Mouse (Mus musculus) gastrocnemius, adult 18-20 months (tissue): ENCODE data around the gene Tnfrsf23. TPM values are rescaled to one million over a fixed set of nuclear protein-coding genes. Genes with fewer than 3 reads are reported as not detected.
"Not testable (repeated sequence)": the region's sequence is repeated elsewhere in the genome, so short reads cannot be mapped to it uniquely, and the experiment has no call there.

Experiments used
- DNase-seq: peaks from one replicate; pipeline ENCODE4 v3.0.0; 2021; ENCODE audit warnings: low spot score
- long read RNA-seq, 2 experiments: library from polyadenylated mRNA; stranded (forward); transcript quantifications; one replicate each; pipeline ENCODE4 v2.0.0; 2021
- total RNA-seq, 2 experiments: library from RNA; stranded (reverse); gene quantifications; 2 replicates each; pipeline ENCODE4 v1.2.3; 2021

The Tnfrsf23 gene
- total RNA-seq = 1 to 10 TPM; 4.8 TPM
- long read RNA-seq, experiment 1, partial matches to known transcripts = 0 of 2 reads
- long read RNA-seq, experiment 1, other reads (novel, unspliced or antisense) = 1 of 2 reads
- long read RNA-seq, experiment 2, partial matches to known transcripts = 0 of 1 reads
- long read RNA-seq, experiment 2, other reads (novel, unspliced or antisense) = 1 of 1 reads

DNA sequence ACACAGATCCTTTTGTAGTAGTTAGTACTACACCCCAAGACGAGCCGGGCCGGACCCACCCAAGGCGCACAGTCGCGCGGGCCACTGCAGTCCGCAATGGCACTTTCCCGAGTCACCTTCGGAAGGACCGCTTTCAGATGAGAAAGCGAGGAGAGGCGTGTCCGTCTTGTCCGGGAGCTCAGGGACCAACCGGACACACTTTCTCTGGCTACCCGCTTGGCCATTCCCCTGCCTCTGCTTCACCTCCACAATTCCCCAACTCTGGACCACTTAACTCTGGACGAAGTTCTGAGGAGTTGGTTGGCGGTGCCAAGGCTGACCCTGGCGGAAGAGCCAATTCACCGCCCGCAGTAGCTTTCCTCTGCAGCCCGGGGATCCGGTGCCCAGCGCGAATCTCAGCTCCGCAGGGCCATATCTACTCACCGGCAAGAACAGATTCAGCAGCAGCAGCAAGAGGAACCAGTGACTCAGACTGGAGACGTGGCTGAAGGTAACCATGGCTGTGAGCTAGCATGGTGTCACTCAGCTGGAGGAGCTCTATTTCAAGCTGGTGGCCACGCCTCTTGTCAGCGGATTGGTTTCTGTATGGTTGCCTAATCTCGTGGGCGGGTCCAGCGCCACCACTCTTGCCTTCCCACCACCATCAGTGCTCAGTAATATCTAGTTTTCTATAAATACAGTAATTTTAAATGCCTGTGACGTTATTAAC, at the start of gene Tnfrsf23:
Tnfrsf23 (minus strand) TSS at position 514 of the 709 bp plus-strand sequence.
- peak; percentile 80 for DNase-seq

GRCm38 (mm10) chr7:143733746-143734145, 48.1 kb upstream of the Tnfrsf23 start:
- DNase-seq = no peak

DNA sequence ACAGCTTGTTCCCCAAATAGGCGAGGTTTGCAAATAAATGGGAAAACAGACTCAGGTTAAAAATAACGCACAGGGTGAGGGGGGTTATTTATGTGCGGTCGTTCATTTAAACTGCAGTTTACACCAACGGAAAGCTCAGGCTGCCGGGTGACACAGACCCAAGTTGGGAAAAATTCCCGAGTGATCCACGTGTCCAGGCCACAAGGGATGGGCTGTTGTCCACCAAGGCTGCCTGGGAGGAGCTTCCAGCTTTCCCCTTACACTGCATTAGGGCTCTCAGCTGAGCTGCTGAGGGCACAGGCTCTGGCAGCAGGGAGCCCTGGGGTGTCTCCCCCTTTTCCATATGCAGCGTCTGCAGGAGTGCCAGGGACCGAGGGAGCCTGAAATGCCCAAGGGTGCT, 44.2 kb upstream of the Tnfrsf23 start:
- DNase-seq = peak; percentile 48

DNA sequence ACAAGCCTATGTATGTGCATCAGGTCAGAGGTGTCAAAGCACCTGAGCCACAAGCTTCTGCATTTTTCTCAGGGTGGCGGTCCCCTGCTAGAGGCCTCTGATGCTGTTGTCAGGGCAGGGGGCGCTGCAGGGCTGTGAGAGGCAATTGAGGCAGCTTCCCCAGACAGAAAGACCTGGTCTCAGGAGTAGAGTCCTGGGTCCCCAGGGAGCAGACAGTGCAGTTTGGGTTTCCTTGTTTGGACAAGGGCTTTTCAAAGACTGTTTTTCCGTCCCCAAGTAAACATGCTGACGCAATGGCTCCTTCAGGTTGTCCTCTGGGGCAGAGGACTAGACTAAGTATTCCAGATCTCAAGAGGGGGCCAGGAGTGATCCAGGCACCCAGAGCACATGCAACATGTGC, 40.7 kb upstream of the Tnfrsf23 start:
- DNase-seq = no peak

DNA sequence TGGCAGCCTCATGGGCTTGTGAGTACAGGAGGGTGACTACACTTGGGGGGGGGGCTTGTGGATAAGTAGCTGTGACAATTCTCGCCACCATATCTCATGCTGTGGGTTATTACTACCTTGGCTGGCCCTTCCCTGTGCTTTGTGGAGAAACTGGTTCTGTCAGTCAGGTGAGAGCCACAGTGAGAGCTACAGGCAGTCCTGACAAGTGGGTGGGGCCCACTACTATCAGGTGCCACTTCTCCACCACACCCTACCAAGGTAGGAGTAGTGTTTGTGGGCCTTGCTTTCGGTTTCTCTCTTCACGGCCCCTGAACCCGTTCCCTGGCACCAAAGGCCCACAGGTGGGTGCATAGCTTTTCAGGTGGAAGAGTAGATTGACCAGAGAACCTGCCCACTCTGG, 38.2 kb upstream of the Tnfrsf23 start:
- no peak for DNase-seq

GRCm38 (mm10) chr7:143722646-143723045, 37.0 kb upstream of the Tnfrsf23 start:
- peak; percentile 34 for DNase-seq

- no peak for DNase-seq
These were observed 32.1 kb upstream of the Tnfrsf23 start for GRCm38 (mm10) chr7:143717811-143718210.

DNA sequence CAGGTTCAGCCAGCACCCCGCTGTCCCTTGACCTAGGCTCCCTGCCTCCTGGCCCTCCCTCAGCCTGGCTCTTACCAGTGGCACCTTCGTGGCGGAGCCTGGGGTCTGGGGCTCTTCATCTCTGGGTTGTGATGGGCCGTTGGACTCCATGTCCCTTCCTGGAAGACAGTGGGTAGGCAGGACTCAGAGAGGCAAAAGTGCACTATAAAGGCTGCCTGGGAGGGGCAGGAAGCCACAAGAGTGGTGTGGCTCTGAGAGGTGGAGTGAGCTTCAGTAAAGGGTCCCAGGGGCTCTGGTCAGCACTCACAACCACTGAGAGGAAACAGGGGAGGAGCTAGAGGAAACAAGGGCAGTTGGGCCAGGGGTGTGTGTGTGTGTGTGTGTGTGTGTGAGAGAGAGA, 27.7 kb upstream of the Tnfrsf23 start:
- no peak for DNase-seq

- no peak for DNase-seq
These were observed 27.2 kb upstream of the Tnfrsf23 start for GRCm38 (mm10) chr7:143712771-143713348.

- no peak for DNase-seq
These were observed 26.4 kb upstream of the Tnfrsf23 start for GRCm38 (mm10) chr7:143712023-143712422.

DNA sequence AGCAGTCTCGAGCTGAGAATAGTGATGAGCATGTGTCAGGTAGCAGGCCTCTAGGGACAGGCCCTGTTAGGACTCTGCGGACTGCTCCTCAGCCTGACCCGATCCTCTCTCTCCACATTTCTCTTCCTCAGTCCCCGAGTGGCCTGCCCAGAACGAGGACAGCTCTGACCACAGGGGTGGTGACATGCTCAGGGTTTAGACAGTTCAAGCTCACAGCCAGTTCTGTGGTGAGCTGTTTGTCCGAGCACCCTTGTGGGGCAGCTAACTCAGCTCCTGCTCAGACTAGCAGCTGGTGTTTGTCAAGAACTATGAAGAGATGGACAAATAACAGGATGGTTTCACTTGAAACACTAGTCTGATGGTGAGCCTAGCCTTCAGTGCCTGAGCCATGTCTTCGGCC, 25.7 kb upstream of the Tnfrsf23 start:
- DNase-seq = no peak

DNA sequence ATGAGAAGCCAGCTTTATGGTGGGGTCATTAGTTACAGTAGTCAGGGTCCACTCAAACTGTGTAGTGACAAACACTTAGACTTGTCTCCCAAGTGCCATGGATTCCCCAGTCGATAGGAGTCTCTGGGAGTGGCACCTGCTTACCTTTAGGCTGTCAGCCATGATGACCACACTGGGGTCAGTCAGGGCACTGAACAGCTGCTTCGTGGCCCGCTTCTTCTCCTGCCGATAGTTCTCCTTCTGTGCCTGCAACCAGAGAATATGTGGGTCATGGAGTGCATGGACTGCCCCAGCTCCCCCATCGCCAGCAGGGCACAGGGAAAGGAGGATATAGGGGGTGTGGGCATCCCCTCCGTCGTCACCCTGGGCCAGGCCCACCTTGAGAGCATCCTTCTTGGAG, 23.7 kb upstream of the Tnfrsf23 start:
- DNase-seq = no peak

DNA sequence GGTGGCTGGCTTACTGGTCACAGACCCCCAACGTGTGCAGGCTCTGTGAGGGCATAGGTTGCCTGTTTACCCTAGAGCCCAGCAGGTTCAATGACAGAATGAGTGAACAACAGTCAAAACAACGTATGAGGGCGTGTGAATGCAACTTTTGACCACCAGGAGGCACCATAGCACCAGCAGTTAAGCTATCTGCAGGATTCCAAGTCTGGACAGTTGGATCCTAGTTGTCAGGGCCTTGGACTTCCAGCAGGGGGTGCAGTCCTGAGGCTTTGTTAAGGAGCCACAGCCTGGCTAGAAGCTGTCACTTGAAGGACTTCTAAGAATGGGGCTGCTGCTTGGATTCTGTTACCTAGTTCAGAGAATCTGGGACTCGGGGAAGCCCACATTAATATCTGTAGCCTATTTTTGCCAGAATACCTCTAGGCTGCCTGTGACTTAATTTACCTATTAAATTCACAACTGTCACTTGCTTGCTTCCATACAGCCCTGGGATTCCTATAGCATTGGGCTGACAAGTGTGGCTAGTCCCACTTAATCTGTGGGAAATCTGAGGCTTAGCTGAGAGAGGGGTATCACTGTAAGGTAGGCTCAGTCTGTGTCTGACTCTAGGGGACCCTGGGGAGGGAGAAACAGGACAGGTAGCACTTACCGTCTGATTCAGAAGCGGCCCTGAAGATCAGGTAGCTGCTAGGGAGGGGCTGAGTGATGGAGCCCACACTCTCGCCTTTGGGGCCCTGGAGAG, 21.2 kb upstream of the Tnfrsf23 start:
- DNase-seq = peak; percentile 95

DNA sequence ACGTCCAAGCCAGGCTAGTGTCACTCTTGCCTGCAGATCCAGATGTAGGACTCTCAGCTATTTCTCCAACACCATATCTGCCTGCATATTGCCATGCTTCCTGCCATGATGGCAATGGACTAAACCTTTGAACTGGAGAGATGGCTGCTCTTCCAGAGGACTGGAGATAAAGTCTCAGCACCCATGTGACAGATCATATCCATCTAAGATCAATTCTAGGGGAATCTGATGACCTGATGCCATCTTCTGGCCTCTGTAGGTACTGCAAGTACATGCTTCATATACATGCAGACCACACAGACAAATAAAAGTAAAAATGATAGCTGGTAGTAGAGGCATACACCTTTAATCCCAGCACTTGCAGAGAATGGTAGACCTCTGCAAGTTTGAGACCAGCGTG, 10.5 kb upstream of the Tnfrsf23 start:
- DNase-seq = peak; percentile 48

DNA sequence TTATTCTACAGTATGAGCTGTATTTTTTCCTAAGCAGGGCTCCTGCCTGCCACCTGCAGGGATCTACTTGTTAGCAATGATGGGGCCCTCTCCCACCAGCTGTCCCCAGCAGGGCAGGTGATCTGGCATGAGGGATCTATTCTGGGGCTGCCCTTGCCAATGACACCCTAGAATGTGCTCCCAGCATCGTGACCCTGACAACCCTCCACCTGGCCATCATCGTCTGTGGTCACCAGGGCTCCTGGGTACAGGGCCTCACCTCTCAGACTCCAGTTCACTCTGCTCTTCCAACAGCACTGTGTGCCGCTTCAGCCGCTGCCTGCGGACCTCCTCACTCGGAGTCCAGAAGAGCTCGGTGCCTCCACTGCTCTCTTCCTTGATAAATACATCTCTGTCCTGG, 8.9 kb upstream of the Tnfrsf23 start:
- no peak for DNase-seq

DNA sequence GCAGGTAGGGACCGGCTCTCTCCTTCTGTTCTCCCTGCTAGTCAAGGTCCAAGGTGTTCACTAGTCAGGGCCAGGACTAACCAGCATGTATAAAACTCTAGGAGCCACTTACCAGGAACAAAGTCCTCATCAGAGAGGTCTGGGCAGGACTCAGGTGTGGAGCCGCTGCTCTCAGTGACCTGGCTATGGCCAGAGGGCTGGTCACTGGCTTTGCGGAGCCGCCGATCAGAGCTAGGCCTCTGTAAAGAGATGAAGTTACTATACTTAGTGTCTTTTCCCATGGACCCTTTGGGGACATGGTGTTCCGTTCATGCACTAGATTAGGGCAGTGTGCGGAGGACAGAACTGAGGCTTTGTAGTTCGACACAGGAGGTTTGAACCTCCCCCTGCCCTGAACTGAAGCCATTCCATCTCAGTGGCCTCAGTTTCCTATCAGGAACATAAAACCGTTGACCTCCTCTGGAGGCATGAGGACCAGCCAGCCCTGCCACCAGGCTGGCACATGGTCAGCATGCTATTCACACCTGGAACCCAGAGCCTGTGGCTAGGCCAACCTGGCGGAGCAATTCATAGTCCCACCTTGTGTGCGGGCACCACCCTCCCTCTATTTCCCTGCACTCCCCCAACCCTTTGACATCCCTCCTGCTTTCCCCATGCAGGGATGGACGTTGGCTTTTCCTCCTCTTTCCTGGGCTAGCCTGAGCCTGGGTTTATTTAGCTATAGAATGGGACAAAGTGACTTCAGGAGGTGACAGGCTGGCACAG, 7.3 kb upstream of the Tnfrsf23 start:
- DNase-seq = no peak

- DNase-seq = no peak
These were observed 6.2 kb upstream of the Tnfrsf23 start for GRCm38 (mm10) chr7:143691909-143692308.

- DNase-seq = no peak
These were observed 5.5 kb upstream of the Tnfrsf23 start for GRCm38 (mm10) chr7:143691181-143691580.

- no peak for DNase-seq
These were observed 4.3 kb upstream of the Tnfrsf23 start for GRCm38 (mm10) chr7:143689946-143690345.

DNA sequence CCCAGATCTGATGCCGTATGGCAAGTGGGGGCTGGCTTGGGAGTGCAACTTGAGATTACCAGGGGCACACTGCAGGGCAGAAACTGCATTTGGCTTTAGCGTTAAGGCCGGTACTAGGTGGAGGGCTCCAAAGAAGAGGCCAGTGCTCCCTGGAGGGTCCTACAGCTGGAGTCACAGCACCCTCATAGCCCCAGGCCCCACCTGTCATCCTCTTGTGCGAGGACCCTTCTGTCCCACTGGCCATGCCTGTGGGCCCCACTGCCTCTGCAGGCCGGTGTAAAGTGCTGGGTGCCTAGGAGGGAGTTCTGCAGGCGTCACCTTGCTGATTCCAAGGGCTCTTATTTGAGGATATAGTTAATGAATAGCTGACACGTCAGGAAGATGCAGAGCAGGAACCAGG, 3.8 kb upstream of the Tnfrsf23 start:
- DNase-seq = no peak

DNA sequence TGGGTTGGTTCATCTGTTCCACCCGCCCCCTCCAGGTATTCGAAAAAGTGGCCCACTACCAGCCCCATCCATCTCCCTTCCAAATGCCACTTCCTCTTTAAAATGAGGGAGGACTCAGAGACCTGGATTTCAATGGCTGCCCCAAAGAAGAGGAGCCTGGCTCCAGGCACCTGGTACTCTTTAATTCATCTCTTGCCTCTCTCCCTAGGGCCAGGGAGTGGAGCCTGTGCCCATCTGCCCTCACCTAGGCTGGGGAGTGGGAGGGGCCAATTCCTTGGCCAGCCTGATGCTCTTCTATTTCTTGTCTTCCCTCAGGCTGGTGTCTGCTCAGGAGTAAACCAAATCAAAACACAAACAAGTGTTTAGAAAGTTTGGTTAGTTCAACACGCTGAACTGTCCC, 1.0 kb upstream of the Tnfrsf23 start:
- DNase-seq = not testable (repeated sequence)

- not testable (repeated sequence) for DNase-seq
These were observed 519 bp upstream of the Tnfrsf23 start for GRCm38 (mm10) chr7:143686191-143686590.
